Mouse (Mus musculus) cerebellum, adult 18-20 months (tissue): Measurements from ENCODE around the gene Olfr111.
"Not testable (repeated sequence)": the region's sequence is repeated elsewhere in the genome, so short reads cannot be mapped to it uniquely, and the experiment has no call there.

Experiments
- DNase-seq, 2 experiments: peaks; one replicate each; pipeline ENCODE4 v3.0.0; 2021

Olfr111 gene

DNA sequence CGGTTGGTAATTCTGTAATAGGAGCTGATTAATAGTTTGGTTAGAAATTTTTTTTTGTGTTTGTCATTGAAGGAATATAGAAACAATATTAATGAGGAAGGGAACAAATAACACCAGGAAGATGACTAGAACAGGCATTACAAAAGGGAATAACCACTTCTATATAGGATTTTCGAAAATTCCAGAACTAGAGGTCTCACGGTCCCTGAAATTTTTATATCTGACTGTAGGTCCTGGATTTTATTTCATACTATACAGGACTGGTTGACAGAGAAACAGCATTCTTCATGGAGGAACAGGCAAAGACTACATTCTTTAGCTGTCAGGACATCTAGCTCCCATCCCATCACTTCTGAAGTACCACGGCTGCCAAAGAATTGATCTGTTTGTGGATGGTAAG lies at the start of gene Olfr111:
Gene Olfr111, plus strand, starts transcription at position 301 of the 400 bp plus-strand sequence.
- DNase-seq = no peak

DNA sequence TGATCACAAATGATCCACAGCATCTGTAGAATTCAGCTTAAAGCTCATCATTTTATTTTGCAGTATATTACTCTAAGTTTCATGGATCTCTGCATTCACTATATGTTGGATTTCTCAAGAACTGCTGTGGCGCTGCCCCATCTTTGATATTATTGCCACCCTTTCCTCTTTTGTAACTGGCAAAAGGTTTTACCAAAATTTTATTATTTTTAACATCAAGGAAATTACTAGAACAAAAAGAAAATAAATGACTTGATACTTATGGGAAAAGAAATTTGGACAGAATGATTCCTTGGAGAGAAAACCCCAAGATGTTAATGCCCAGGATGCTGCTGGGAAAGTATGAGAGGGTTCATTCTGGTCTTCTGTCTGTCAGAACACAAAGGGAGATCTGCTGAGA lies 49.2 kb upstream of the Olfr111 start, which contains the start of gene Olfr109:
Gene Olfr109, plus strand, starts transcription at position 301 of the 400 bp plus-strand sequence.
- DNase-seq = no peak

DNA sequence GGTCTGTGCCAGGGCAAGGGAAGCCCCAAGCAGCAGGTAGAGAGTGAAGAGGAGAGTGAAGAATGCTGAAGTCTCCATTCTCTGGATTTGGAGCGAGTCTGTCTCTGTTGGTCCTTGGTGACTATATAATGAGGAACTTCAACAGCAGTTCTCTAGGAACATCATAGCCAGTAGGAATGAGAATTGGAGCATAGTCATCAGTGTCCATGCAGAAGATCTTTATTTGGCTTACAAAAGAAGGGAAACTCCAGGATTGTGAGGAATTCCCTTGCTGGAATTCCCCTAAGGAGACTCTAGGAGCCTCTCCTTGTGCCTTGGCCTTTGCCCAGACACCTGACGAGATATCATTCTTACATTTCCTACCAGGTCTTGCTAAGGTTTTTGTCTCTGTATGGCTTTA lies 24.4 kb upstream of the Olfr111 start, which contains the start of gene H2-M2:
Gene H2-M2, minus strand, starts transcription at position 101 of the 400 bp plus-strand sequence.
- no peak for DNase-seq

DNA sequence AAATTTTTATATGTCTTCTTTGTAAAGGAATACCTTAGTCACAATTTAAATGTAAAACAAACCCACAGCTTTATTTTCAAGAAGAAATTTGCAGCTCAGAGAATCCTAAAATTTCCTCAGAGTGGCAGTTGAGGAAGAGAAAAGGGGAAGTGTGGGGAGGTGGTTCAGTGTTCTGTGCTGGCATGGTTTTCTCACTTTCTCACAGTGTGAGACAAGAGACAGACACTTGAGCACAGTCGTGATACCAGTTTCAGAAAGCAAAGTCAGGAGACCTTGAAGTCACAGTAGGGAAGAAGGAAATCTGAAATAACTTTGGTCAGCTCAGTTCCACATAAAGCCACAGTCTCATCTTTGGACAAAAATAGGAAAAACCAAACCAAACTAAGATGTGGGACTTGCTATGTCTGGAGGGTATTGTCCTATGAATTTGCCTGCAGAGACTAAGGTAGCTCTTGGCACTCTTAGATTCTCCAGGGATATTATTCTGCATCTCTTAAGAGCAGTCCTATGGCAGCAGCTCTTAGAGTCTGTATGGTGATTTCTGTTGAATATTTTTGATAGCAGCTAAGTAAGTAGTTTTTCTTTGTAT lies 15.8 kb upstream of the Olfr111 start, which contains the start of gene Olfr110:
Gene Olfr110, plus strand, starts transcription at position 539 of the 589 bp plus-strand sequence.
- DNase-seq = no peak

DNA sequence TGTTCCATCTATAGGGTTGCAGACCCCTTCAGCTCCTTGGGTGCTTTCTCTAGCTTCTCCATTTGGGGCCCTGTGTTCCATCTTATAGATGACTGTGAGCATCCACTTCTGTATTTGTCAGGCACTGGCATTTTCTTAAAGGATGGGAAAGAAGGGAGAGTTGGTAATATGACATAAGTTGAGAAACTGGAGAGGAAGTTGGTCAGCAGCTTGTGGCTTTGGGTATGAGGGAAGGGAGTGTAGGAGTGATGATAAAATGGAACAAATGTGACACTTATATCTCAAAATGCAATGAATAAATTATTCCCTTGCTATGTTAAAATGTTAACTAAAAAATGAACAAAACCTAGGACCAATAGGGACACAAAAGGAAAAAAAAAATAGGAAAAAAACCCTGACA lies 16.8 kb downstream of the Olfr111 start:
- not testable (repeated sequence) for DNase-seq

DNA sequence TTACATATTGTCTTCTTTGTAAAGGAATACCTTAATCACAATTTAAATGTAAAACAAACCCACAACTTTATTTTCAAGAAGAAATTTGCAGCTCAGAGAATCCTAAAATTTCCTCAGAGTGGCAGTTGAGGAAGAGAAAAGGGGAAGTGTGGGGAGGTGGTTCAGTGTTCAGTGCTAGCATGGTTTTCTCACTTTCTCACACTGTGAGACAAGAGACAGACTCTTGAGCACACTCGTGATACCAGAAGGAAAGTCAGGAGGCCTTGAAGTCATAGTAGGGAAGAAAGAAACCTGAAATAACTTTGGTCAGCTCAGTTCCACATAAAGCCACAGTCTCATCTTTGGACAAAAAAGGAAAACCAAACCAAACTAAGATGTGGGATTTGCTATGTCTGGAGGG lies 17.6 kb downstream of the Olfr111 start:
- not testable (repeated sequence) for DNase-seq

DNA sequence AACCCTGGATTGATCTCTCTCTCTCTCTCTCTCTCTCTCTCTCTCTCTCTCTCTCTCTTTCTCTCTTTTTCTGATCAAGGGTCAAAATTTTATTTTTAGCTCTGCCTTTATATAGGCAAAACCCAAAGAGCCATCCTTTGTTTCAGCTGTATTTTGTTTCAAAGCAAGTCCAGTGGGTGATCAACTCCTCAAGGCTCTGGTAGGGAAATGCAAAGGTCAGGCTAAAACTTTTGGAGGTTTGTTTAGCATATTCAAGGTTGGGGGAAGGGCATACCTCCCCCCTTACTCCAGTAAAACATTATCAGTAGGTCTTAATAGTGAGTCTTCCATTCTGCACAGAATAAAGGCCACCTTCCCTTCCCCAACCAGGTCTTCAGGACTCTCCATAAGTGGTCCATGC lies 27.3 kb downstream of the Olfr111 start:
- no peak for DNase-seq

DNA sequence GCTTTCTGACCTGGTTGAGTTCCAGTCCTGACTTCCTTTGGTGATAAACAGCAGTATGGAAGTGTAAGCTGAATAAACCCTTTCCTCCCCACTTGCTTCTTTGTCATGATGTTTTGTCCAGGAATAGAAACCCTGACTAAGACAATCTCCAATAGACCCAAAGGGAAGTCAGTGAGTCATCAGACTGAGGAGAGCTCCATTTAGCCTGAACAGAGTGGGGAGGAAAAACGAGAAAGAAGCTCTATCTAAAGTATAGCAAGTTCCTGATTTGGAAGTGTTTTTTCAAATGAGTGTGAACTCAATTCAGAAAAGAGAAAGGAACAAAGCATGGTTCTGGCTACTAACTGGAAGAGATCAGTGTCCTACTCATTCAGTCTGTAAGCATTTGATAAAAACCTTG lies 30.6 kb downstream of the Olfr111 start:
- DNase-seq = not testable (repeated sequence)

DNA sequence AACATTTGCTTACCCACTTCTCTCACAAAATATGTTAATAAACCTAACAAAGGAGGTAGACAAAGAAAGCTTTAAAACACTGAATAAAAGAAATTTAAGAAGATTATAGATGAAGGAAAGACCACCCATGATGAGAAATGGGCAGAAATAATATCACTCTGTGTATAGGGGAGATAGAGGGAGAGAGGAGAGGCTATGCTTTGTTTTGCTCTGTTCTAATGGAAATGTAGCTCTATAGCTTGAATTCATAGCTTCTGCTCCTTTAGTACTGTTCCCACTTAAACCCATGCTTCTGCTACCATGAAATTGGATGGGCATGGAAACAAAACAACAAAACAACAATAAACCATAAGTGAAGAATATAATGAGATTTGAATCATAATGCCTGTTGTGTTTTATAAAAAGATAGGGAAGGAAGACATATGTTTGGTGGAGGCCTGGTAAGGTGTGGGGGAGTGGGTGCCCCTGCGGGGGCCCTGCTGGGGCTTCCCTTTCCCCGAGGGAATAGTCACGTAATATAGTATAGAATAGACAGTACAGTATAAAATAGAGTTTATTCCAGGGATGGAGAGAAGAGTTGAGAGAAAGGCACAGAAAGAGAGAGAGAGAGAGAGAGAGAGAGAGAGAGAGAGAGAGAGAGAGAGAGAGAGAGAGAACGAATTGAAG lies 33.8 kb downstream of the Olfr111 start:
- DNase-seq = no peak

DNA sequence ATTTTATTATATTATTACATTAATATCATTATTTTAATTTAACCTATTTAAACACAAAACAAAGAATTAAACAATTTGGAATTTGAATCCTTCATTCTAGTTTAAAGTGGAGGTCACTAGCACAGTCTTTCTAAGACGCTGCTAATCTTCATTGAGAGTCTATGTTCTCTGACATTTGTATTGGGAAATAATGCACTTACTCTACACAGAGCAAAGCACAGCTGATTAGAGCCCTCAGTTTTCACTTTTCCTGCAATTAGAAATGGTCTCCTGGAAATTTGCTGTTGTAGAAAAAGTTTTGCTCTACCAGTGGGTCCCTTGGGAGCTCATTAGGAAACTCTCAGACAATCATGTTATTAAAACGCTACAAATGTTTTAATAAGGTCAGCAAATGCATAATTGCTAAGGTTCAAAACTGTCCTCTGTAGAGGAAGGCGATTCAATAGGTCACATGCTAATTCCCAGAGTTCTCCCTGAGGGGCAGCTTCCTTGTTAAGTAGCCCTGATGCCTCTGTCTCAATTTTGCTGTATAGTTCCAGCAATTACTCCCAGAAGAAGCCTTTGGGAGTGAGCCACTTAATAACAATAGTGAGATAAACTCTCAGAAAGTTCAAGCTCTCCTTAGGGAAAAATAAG lies 36.1 kb downstream of the Olfr111 start:
- no peak for DNase-seq

DNA sequence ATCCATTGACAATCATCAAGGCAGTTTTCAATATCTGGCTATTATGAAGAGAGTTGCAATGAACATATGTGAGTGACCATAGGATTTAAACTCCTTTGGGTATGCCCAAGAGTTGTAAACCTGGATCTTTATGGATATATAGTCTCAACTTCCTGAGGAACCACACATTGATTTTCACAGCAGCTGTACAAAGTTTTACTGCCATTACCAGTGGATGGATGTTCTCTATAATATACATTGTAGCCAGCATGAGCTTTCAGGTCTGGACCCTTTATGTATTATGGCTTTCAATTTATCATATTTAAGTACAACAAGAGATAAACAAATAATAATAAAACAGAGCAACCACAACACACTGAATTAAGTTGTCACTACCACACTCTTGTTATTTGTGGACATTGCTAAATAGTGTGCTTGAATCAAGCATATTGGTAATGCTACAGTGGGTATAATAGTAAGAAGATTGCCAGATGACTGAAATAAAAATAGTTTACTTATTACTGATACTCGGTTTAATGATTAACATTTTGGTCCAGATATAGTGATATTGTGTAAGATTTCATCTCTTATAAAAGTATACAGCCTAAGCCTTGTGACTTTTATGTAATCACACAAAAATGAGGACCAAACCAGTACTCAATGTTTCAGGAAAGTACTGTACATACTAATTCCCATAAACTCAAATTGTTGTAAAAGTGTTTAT lies 51.2 kb downstream of the Olfr111 start:
- no peak for DNase-seq

DNA sequence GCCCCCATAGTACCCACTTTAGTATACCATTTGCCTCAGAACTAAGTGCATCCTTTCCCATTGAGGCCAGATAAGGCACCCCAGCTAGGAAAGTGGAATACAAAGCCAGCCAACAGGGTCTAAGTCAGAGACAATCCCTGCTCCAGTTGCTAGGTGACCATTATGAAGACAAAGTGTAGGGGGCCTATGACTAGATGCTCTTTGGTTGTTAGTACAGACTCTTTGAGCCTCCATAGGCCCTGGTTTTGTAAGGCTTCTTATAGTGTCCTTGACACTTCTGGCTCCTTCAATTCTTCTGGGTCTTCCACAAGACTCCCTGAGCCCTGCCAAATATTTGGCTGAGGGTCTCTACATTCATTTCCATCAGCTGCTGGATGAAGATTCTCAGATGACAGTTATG lies 61.5 kb downstream of the Olfr111 start, which contains the start of gene Olfr112:
Gene Olfr112, minus strand, starts transcription at position 101 of the 400 bp plus-strand sequence.
- no peak for DNase-seq

DNA sequence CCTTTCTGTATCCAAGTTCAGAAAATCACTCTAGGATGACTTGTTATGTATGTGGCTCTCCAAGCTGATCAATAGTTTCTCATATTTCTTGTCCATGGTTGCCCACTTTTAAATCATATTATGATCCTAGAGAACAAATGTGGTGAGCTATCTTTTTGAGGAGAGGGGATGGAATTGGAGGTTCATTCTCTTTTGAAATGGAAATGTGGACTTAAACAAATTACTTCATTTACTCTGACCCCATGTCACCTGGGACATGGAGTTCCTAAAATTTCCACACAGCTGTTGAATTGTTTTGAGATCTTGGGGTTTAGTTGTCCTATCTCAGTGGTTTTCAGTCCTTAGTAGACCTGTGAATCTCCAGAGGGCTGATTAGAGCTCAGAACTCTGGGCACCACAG lies 69.7 kb downstream of the Olfr111 start, which contains the start of gene Olfr113:
Gene Olfr113, minus strand, starts transcription at position 101 of the 400 bp plus-strand sequence.
- no peak for DNase-seq
